Mouse (Mus musculus): ENCODE results near the gene Psmb1. TPM values are rescaled to one million over a fixed set of nuclear protein-coding genes. Genes with fewer than 3 reads are reported as not detected.

Gene Psmb1
- polyA plus RNA-seq, 1 experiment from 2014 or later = 227 TPM

- Histone ChIP-seq H3K9ac (no peak overlapping the region), H3K36me3 (peaks cover 71% of the 10 kb centered on the region), H3K27me3 (no peaks in the 10 kb centered on the region), H3K9me3 (no peaks in the 10 kb centered on the region), H3K4me2 (no peak overlapping the region), H3K4me1 (no peaks in the 10 kb centered on the region), H3K4me3 (no peak overlapping the region), H3K27ac (no peak overlapping the region)
- WGBS = 77% methylated on average over 6 of the region's 6 CpGs
- no peak for ATAC-seq (ENCODE audit: insufficient number of reproducible peaks, low FRiP score, low TSS enrichment, low read depth)
Measured at GRCm38 (mm10) chr17:15429451-15429850, 70.1 kb downstream of the Psmb1 start.

DNA sequence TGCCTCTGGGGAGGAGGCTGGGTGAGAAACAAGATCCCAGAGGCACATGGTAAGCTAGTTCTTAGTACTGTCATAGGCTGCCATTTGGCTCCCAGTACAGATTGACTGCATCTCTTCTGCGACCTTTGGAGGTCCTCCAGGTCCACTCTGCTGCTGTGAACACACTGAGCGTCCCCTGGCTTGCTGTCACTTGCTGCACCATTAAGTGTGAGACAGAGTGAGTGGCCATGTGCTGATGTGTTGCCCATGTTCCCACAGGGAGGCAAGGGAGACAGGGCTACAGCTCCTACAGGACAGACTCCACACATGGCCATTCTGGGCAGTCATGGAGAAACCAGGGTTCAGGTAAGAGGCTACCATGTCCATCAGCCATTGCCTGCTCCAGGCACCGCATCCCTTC lies 73.6 kb downstream of the Psmb1 start:
- Histone ChIP-seq H3K9ac (no peak overlapping the region), H3K27me3 (no peaks in the 10 kb centered on the region), H3K4me3 (no peak overlapping the region), H3K4me1 (peaks cover 3% of the 10 kb centered on the region; the same call in 1 of the 2 replicates), H3K27ac (no peak overlapping the region), H3K4me2 (no peak overlapping the region), H3K36me3 (peaks cover 87% of the 10 kb centered on the region), H3K9me3 (no peaks in the 10 kb centered on the region)
- 74% methylated on average over 3 of the region's 3 CpGs for WGBS
- ATAC-seq (ENCODE audit: insufficient number of reproducible peaks, low FRiP score, low TSS enrichment, low read depth) = no peak

Other genes with a start within 250 kb of the Psmb1 start
- gene Dll1, start 122.9 kb downstream of the Psmb1 start, polyA plus RNA-seq (2015; fragmentation: Nextera tagmentation; extraction: Ambion mirVana) = 6.8 and 8.5 TPM in 2 replicates
- gene Fam120b, start 103.5 kb downstream of the Psmb1 start, polyA plus RNA-seq (2015; fragmentation: Nextera tagmentation; extraction: Ambion mirVana) = 27.3 and 29.4 TPM in 2 replicates
- 44.6 and 46.9 TPM in 2 replicates for gene Tbp, start 137 bp upstream of the Psmb1 start, polyA plus RNA-seq (2015; fragmentation: Nextera tagmentation; extraction: Ambion mirVana)
- gene Pdcd2, start 27.6 kb upstream of the Psmb1 start, polyA plus RNA-seq (2015; fragmentation: Nextera tagmentation; extraction: Ambion mirVana) = 28.9 and 41.0 TPM in 2 replicates
- gene Prdm9, start 64.6 kb upstream of the Psmb1 start, polyA plus RNA-seq (2015; fragmentation: Nextera tagmentation; extraction: Ambion mirVana) = 1.00 and 1.3 TPM in 2 replicates
- 22.4 and 26.5 TPM in 2 replicates for gene Chd1, start 205.2 kb upstream of the Psmb1 start, polyA plus RNA-seq (2015; fragmentation: Nextera tagmentation; extraction: Ambion mirVana)

Measured in limb, embryonic 15.5 days (tissue).